Mouse (Mus musculus): ENCODE data around the gene E2f3.

DNA sequence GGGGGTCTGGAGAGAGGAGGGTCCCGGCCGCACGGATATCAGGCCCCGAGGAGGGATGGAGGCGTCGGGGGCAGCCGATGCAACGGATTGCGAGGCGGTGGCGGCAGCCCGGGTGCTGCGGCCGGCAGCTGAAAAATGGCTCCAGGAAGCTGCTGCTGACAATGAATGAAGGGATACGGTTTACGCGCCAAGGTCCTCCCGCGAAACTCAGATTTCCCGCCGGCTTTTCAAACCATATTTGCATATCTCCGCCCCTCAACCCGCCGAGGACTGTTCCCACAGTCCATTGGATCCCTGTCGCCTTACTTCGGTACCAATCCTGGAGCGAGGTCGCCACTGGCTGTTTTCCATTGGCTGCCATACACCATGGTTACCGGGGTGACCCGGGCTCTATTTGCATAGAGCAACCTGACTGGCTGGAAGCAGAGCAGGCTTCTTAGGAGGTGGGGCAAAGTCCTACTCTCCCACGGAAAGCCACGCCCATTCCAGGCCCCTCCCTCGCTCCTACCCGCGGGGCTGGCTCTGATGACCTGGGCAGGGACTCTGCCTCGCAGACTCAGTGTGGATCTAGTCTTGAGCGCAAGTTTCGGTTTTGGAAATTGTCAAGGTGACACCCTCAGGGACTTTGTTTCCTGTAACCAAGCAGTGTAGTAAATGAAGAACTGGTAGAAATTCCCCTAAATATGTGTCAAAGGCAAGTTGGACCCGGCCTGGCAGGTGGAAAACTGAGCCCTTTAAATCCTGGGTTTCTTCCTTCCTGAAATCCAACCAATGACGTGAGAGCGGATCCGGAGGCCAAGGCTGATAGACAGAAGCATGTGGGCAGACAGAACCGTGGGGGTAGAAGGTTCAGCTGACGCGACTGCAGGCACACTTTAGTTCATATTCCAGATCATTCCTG lies at the start of gene E2f3:
- TF ChIP-seq CTCF (IDR thresholded peaks at IDR 0.05; ENCODE audit: low read depth) (no peak), EP300 (IDR thresholded peaks at IDR 0.05; ENCODE audit: low read depth) (peak; percentile 37; the same call in 1 of the 2 replicates)
